Mouse (Mus musculus) limb, embryonic 15.5 days (tissue): ENCODE results near the gene Srarp. TPM values are rescaled to one million over a fixed set of nuclear protein-coding genes. Genes with fewer than 3 reads are reported as not detected.

ENCODE experiments used
- ATAC-seq: fragments of 200-750 bp; cut with Nextera tagmentation; 2 replicates; pipeline ENCODE4 v1.8.0; 2017; ENCODE audit warnings: low read depth, moderate TSS enrichment; ENCODE audit not compliant: insufficient number of reproducible peaks, low FRiP score, low TSS enrichment
- H3K27ac ChIP-seq: fragments of 300-500 bp; sonication (generic); 2 replicates; pipeline ENCODE4 v1.5.1; 2015; ENCODE audit warnings: moderate library complexity, mild to moderate bottlenecking, inconsistent platforms
- H3K27me3 ChIP-seq: fragments of 300-500 bp; sonication (generic); 2 replicates; pipeline ENCODE4 v1.6.1; 2015; ENCODE audit warnings: inconsistent platforms
- H3K36me3 ChIP-seq: fragments of 300-500 bp; sonication (generic); 2 replicates; pipeline ENCODE4 v1.6.1; 2015; ENCODE audit warnings: inconsistent platforms
- H3K4me1 ChIP-seq: fragments of 300-500 bp; sonication (generic); 2 replicates; pipeline ENCODE4 v1.6.1; 2015; ENCODE audit warnings: inconsistent platforms
- H3K4me2 ChIP-seq: fragments of 300-500 bp; sonication (generic); 2 replicates; pipeline ENCODE4 v1.6.1; 2015; ENCODE audit warnings: mild to moderate bottlenecking, inconsistent platforms
- H3K4me3 ChIP-seq: fragments of 300-500 bp; sonication (generic); 2 replicates; pipeline ENCODE4 v1.5.1; 2015; ENCODE audit warnings: mild to moderate bottlenecking, inconsistent platforms
- H3K9ac ChIP-seq: fragments of 300-500 bp; sonication (generic); 2 replicates; pipeline ENCODE4 v1.6.1; 2015; ENCODE audit warnings: inconsistent platforms
- H3K9me3 ChIP-seq: fragments of 300-500 bp; sonication (generic); 2 replicates; pipeline ENCODE4 v1.6.1; 2016; ENCODE audit warnings: inconsistent platforms
- WGBS: fragments of 180-500 bp; shearing (Covaris S2); methylation state at CpG from one replicate; pipeline ENCODE4 v1.1.7; 2015; 5-methylcytosine and 5-hydroxymethylcytosine counted together
- polyA plus RNA-seq: library from polyadenylated mRNA; unstranded; fragments of >200 nt; fragmentation: Nextera tagmentation; extraction: Ambion mirVana; gene quantifications from 2 replicates; pipeline ENCODE4 v1.2.1, GENCODE M21; 2015

The Srarp gene
- not detected in 2 replicates for polyA plus RNA-seq

DNA sequence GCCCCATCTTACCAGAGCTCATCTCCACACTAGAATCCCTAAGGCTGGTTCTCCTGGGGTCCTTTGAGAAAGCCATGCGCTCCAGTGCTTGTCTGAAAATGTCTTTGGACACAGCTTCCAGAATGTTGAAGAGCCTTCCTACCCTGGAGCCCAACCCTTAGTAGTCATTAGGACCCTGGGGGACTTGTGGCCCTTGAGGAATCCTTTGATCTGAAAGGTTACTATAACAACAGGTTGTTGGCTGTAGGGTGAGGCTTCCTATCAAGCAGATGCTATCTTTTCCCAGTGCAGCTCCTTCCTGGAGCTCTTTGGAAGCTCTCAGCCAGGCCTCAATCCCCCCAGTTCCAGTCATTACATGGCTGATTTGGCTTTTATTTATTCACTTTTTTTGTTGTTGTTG, at the start of gene Srarp:
Gene Srarp (minus strand): TSS at position 132 of the 400 bp plus-strand sequence.
- ATAC-seq, result no peak
- 80% methylated on average over 1 of the region's 1 CpGs for WGBS
- no peaks in the 10 kb centered on the region for H3K9me3 ChIP-seq
- H3K27me3 ChIP-seq, result no peaks in the 10 kb centered on the region
- H3K4me1 ChIP-seq, result 0 out of 2 replicates have a peak, but pooled peaks cover 9% of the 10 kb centered on the region
- H3K4me3 ChIP-seq, result no peak within 1 kb of the TSS
- no peak within 1 kb of the TSS for H3K27ac ChIP-seq
- no peak within 1 kb of the TSS for H3K4me2 ChIP-seq
- no peak within 1 kb of the TSS for H3K9ac ChIP-seq
- H3K36me3 ChIP-seq, result no peaks in the 10 kb centered on the region

DNA sequence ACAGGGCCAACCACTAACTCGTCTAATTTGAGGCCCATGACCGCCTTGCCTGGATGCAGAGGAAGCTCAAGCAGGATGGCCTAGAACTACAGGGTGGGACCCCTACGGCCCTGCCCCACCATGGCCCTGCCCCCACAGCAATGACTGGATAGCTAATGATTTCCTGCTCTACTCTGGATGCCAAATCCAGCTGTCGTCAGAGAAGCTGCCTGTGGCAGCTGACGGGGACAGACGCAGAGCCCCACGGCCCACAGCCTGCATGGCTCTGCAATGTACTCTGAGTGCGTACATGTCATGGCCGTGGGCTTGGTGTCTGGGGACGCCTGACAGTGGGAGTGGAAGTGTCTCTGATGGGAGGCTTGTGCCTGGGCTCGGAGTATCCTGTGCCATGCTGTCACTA, 48.2 kb upstream of the Srarp start:
- no peak for ATAC-seq
- H3K4me1 ChIP-seq, result no peaks in the 10 kb centered on the region
- no peaks in the 10 kb centered on the region for H3K9me3 ChIP-seq
- peaks cover 90% of the 10 kb centered on the region for H3K36me3 ChIP-seq
- 63% methylated on average over 11 of the region's 11 CpGs for WGBS
- H3K4me3 ChIP-seq, result no peak overlapping the region
- no peak overlapping the region for H3K27ac ChIP-seq
- no peaks in the 10 kb centered on the region for H3K27me3 ChIP-seq
- no peak overlapping the region for H3K9ac ChIP-seq
- no peak overlapping the region for H3K4me2 ChIP-seq

DNA sequence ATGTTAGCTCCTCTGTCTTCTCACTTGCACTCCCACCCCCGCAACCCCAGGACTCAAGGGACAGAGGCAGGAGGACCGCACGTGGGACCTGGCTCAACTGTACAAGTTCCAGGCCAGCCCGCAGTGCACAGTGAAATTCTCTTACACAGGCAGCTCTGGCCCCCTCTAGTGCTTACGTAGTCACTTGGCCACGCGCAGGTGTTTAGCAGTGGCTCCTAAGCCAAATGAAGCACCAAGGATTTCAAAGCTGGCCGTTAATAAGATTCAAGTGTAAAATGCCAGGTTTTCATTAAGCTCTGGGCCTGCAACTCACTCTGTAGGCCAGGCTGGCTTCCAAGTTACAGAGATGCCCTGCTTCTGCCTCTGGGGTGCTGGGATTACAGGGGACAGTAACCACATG, 43.5 kb upstream of the Srarp start:
- ATAC-seq, result no peak
- Histone ChIP-seq H3K4me2 (no peak overlapping the region), H3K9ac (no peak overlapping the region), H3K4me1 (peaks cover 4% of the 10 kb centered on the region; the same call in 1 of the 2 replicates), H3K27me3 (no peaks in the 10 kb centered on the region), H3K27ac (no peak overlapping the region), H3K4me3 (no peak overlapping the region), H3K36me3 (peaks cover 93% of the 10 kb centered on the region), H3K9me3 (no peaks in the 10 kb centered on the region)
- 91% methylated on average over 8 of the region's 8 CpGs for WGBS

DNA sequence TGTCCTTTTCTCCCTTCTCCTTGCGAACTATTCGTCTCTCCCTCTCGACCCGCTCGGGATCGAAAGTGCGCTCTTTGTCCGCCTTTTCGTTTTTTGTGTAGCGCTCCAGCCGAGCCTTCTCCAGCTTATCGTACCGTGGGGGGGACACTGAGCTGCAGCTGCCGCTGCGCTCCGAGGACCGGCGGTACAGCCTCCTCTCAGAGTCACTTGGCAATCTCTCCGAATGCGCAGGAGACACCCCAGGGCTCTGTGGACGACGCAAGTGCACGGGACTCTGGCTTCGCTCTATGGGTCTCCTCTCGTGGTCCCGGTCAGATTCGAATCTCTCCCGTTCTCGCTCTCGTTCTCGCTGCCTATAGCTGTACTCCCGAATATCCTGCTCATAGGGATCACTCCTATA, 42.9 kb upstream of the Srarp start:
- Histone ChIP-seq H3K4me3 (no peak overlapping the region), H3K4me2 (no peak overlapping the region), H3K9ac (no peak overlapping the region), H3K9me3 (no peaks in the 10 kb centered on the region), H3K27ac (peak overlapping the region; percentile 79), H3K36me3 (peaks cover 94% of the 10 kb centered on the region), H3K27me3 (no peaks in the 10 kb centered on the region), H3K4me1 (peaks cover 4% of the 10 kb centered on the region; the same call in 1 of the 2 replicates)
- ATAC-seq, result no peak
- 93% methylated on average over 32 of the region's 32 CpGs for WGBS

DNA sequence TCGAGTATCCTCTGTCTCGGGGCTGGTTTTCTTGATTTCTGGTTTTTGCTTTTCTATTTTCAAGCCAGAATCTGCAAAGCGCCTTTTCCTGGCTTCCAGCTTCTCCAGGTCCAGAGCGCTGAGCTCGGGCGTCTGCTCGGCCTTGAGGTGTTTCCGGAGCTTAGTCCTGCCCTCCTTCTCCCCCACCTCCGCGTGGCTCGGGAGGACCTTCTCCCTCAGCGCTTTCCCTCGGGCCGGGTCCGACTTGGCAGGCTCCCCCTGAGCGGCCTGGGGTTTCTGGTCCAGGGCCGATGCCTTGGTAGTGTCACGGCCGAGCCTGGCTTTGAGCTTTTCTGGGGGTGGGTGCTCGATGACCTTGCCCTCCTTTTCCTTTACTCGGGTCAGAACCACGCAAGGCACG, 42.3 kb upstream of the Srarp start:
- no peak overlapping the region for H3K9ac ChIP-seq
- no peaks in the 10 kb centered on the region for H3K9me3 ChIP-seq
- no peak overlapping the region for H3K4me2 ChIP-seq
- H3K27me3 ChIP-seq, result no peaks in the 10 kb centered on the region
- ATAC-seq, result no peak
- 79% methylated on average over 23 of the region's 23 CpGs for WGBS
- H3K27ac ChIP-seq, result peak overlapping the region; percentile 79
- no peak overlapping the region for H3K4me3 ChIP-seq
- H3K4me1 ChIP-seq, result peaks cover 4% of the 10 kb centered on the region; the same call in 1 of the 2 replicates
- H3K36me3 ChIP-seq, result peaks cover 95% of the 10 kb centered on the region

DNA sequence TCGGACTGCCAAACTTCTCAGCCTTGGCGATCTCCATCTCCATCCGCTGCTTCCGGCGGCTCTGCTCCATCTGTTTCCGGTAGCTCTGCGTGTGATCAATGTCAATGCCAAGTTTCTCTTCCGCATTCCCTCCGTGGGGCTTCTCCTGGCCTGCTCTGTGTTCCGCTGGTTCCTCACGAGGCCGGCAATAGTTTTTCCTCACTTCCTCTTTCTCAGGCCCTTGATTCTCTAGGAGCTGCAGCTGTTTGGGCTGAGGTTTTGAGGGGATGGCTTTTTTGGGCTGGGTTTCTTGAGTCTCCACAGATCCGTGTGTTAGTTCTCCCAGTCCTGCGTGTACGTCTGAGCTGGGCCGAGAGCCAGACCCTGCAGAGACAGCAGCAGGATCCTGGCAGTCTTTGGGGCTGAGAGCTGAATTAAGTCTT, 41.8 kb upstream of the Srarp start:
- Histone ChIP-seq H3K4me2 (no peak overlapping the region), H3K9ac (no peak overlapping the region), H3K4me1 (peaks cover 4% of the 10 kb centered on the region; the same call in 1 of the 2 replicates), H3K36me3 (peaks cover 95% of the 10 kb centered on the region), H3K27ac (peak overlapping the region; percentile 79), H3K4me3 (no peak overlapping the region), H3K9me3 (no peaks in the 10 kb centered on the region), H3K27me3 (no peaks in the 10 kb centered on the region)
- 64% methylated on average over 16 of the region's 16 CpGs for WGBS
- ATAC-seq, result peak; percentile 50

DNA sequence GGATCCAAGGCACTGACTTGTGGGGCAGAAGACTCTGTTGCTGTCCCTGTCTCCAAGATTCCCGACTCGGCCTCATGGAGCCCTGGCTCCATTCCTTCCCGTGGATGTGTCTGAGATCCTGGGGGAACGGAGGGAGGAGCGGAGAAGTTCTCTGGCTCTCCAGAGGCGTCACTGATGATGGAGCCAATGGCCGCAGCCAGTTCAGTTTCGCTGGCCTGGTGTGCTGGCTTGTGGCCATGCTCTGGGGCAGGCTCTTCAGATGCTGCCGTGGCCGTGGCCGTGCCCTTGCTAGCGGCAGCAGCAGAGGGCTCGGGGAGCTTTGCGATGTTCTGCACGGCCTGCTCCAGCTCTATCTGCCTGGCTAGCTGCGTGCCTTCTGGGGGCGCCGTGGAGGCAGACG, 38.5 kb upstream of the Srarp start:
- no peak overlapping the region for H3K4me3 ChIP-seq
- no peaks in the 10 kb centered on the region for H3K27me3 ChIP-seq
- H3K36me3 ChIP-seq, result peaks cover 100% of the 10 kb centered on the region
- no peak overlapping the region for H3K9ac ChIP-seq
- no peak overlapping the region for H3K27ac ChIP-seq
- peaks cover 4% of the 10 kb centered on the region; the same call in 1 of the 2 replicates for H3K4me1 ChIP-seq
- H3K4me2 ChIP-seq, result no peak overlapping the region
- WGBS, result 89% methylated on average over 19 of the region's 19 CpGs
- H3K9me3 ChIP-seq, result no peaks in the 10 kb centered on the region
- no peak for ATAC-seq

DNA sequence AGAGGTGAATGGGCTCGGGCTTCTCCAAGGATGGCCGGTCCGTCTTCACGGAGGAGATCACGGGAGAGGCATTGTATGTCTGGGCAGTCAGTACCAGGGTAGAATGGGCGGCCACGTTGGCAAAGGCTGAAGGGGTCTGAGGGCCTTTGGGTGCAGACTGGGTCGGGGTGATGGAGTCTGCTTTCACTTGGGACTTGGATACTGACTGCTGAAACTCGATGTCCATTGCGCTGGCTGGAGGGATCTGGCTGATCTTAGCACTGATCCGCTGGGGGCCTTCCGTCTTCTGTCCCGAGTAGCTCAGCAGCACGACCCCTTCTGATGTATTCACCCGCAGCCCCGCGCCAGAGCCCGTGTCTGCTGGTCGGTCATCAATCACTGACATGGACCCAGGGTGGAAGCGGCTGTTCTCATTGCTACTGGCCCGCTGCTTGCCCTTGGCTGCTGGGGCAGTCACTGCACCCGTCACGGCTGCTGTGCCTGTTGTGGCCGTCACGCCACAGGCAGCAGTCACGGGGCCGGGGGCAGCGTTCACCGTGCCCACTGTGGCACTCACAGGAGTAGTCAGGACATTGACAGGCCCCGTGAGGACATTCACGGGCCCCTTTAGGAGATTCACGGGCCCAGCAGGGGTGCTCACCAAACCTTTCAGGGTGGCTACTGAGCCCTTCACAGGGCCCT, 36.9 kb upstream of the Srarp start:
- Histone ChIP-seq H3K36me3 (peaks cover 97% of the 10 kb centered on the region), H3K4me1 (no peaks in the 10 kb centered on the region), H3K9me3 (no peaks in the 10 kb centered on the region), H3K27me3 (no peaks in the 10 kb centered on the region), H3K27ac (no peak overlapping the region), H3K4me3 (no peak overlapping the region), H3K9ac (no peak overlapping the region), H3K4me2 (no peak overlapping the region)
- 86% methylated on average over 32 of the region's 32 CpGs for WGBS
- ATAC-seq, result no peak

DNA sequence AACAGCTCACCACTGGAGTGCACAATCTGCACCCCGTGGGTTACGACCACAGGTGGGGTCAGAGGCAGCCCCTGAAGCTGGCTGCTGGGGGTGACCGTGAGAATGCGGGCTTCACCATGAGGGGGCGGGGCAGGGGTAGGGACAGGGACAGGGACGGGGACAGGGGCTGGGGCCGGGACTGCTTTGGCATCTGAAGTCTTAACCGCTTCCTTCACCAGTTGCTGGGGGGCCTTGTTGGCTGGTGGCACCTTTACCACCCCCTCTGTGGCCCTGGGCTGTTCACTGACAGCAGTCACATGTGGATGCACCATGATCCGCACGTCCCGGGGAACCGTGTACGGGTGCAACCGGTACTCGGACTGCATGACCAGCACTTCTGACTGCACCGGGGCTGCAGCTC, 35.6 kb upstream of the Srarp start:
- Histone ChIP-seq H3K27me3 (no peaks in the 10 kb centered on the region), H3K36me3 (peaks cover 97% of the 10 kb centered on the region), H3K27ac (no peak overlapping the region), H3K4me1 (no peaks in the 10 kb centered on the region; the same call in 1 of the 2 replicates), H3K4me3 (no peak overlapping the region), H3K9me3 (no peaks in the 10 kb centered on the region), H3K4me2 (no peak overlapping the region), H3K9ac (no peak overlapping the region)
- WGBS, result 96% methylated on average over 16 of the region's 16 CpGs
- no peak for ATAC-seq

DNA sequence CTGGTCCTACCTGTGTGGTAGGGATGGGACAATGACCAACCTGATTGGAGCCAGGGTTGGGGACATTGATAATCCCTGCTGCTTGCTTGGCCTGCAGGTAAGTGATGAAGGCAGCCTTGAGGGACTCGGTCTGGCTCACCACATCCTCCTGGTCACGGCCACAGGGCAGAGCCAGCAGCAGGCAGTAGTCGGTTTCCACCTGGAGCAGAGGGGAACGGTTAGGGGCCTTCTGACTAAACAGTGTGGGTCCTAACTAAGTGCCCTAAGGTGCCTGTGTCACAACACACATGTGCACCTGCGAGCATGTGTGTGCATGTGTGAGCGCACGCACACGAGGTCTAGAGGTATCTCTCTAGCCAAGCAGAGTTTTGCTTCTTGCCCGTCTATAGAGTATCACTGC, 33.4 kb upstream of the Srarp start:
- H3K4me1 ChIP-seq, result no peaks in the 10 kb centered on the region; the same call in 1 of the 2 replicates
- H3K9ac ChIP-seq, result no peak overlapping the region
- H3K27me3 ChIP-seq, result no peaks in the 10 kb centered on the region
- 82% methylated on average over 9 of the region's 9 CpGs for WGBS
- no peak overlapping the region for H3K4me3 ChIP-seq
- peaks cover 97% of the 10 kb centered on the region for H3K36me3 ChIP-seq
- H3K27ac ChIP-seq, result no peak overlapping the region
- no peak overlapping the region for H3K4me2 ChIP-seq
- no peaks in the 10 kb centered on the region for H3K9me3 ChIP-seq
- no peak for ATAC-seq

DNA sequence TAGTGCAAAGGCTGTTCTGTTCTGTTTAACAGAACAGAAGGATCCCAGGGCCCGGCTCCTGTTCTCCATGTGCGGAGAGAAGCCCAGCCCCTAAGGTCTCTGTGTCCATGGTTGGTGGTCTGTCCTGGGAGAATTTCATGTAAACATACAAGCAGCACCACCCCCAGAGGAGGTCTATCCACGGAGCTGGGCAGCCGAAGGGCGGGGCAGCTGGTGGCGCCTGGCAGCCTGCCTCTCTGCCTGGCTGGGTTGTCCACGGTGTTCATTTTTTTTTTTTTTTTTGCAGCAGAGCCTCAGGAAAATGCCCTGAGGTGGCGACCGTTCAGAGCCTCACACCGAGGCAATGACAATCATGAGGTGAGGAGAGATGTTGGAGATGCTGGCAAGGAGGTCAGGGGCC, 32.7 kb upstream of the Srarp start:
- Histone ChIP-seq H3K36me3 (peaks cover 97% of the 10 kb centered on the region), H3K27ac (no peak overlapping the region; the same call in 1 of the 2 replicates), H3K4me3 (no peak overlapping the region), H3K9ac (no peak overlapping the region), H3K4me2 (no peak overlapping the region), H3K4me1 (no peaks in the 10 kb centered on the region; the same call in 1 of the 2 replicates), H3K27me3 (no peaks in the 10 kb centered on the region), H3K9me3 (no peaks in the 10 kb centered on the region)
- ATAC-seq, result no peak
- 55% methylated on average over 10 of the region's 10 CpGs for WGBS

DNA sequence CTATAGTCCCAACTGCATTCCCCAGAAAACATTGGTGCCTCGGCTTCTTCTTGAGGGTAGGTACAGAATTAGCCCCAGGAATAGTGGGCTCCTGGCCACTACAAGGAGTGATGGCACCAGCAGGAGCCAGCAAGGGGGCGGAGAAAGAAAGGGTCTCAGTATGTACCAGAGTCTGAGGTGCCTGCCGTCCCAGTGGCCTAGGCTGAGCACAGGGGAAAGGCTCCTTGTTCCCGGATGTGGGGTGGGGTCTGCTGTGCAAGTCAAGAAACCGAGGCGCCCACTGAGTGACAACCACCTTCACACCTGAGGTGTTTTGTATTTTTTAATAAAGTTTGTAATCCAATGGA, 31.6 kb upstream of the Srarp start:
- Histone ChIP-seq H3K27me3 (no peaks in the 10 kb centered on the region), H3K9ac (no peak overlapping the region), H3K27ac (no peak overlapping the region), H3K4me2 (no peak overlapping the region), H3K36me3 (peaks cover 97% of the 10 kb centered on the region), H3K9me3 (no peaks in the 10 kb centered on the region), H3K4me1 (no peaks in the 10 kb centered on the region; the same call in 1 of the 2 replicates), H3K4me3 (no peak overlapping the region)
- WGBS, result 78% methylated on average over 6 of the region's 6 CpGs
- no peak for ATAC-seq
